Mouse (Mus musculus) embryonic fibroblast, embryonic 13.5 days (primary cell): Measurements from ENCODE around the gene Gpr179.

ENCODE experiments used
- CTCF ChIP-seq: IDR thresholded peaks from 2 replicates; pipeline ENCODE4 v1.5.1; 2011; ENCODE audit warnings: mild to moderate bottlenecking, control low read depth, low read length, moderate library complexity, borderline replicate concordance; ENCODE audit not compliant: insufficient read depth
- POLR2A ChIP-seq: IDR thresholded peaks from 2 replicates; pipeline ENCODE4 v1.6.1; 2011; ENCODE audit warnings: low read depth, mild to moderate bottlenecking, control low read depth, low read length, moderate library complexity

- TF ChIP-seq POLR2A (no peak), CTCF (no peak)
Observed at GRCm38 (mm10) chr11:97338302-97338976, 13.4 kb downstream of the Gpr179 start.
